18 mouse cellular contexts compared by ENCODE assay signal in the genomic region with DNA sequence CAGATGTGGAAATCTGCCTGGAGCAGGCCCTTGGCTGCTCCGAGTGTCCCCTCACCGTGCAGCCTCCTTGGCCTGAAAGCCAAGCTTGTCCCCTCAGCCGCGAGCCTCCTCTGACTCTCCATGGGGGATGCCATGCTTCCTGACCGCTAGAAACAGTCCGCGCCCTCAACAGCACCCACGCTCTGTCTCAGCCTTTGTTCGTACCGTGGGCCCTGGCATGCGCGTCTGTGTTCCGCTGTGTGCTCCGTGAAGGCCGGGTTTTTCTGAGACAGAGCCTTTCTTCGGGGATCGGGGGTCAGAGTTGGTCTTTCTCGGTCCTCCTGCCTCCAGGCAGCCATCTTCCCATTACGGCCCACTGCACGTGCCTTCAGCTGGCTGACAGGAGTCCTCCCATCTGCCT. TPM values are rescaled to one million over a fixed set of nuclear protein-coding genes. Genes with fewer than 3 reads are reported as not detected.
A peak's percentile ranks its signal among the peaks of the same experiment; 100 is the strongest.
DNase-seq lines count a peak whose midpoint lies in the region; ATAC-seq and TF ChIP-seq lines count a peak whose summit lies in the region.
"Had no signal": no experiment of that assay in that cellular context is flagged by ENCODE, and none has a peak within 500 bp of the region (broad histone marks: within the 10 kb centered on the region; RNA-seq: fewer than 3 reads in every experiment).

No protein-coding gene starts in this region.

- no peak for ATAC-seq in forebrain, embryonic 11.5 days (replicated peaks; ENCODE audit: low FRiP score)
- ATAC-seq in midbrain, embryonic 13.5 days = no peak

- H3K27ac ChIP-seq in forebrain, embryonic 10.5 days = peak overlapping the region; percentile 32; the same call in 1 of the 2 replicates
- H3K27ac ChIP-seq in forebrain, embryonic 11.5 days (ENCODE audit: low read depth, low read length) = no peak overlapping the region
- no peak overlapping the region for H3K27ac ChIP-seq in testis, adult 2 months (ENCODE audit: control insufficient read depth, insufficient read depth, low read depth, low read length)
- H3K27ac ChIP-seq in midbrain, embryonic 13.5 days = peak overlapping the region; percentile 61
- H3K27ac ChIP-seq: limb, embryonic 13.5 days had no signal

- DNase-seq in forebrain, embryonic 10.5 days (ENCODE audit: extremely low spot score, low spot score) = no peak
- DNase-seq in forebrain, embryonic 11.5 days (ENCODE audit: low spot score) = no peak
- DNase-seq in testis, postnatal 10 days (ENCODE audit: low spot score) = no peak
- no peak for DNase-seq in lung, postnatal 25 days (ENCODE audit: low spot score)
- DNase-seq in right cerebral cortex, postnatal 10 days (ENCODE audit: low spot score in 2 of 2) = no peak
- no peak for DNase-seq in spleen, adult 18-20 months
- DNase-seq: adrenal gland, adult 2 months; cerebellum, adult 9-10 months; embryo, embryonic 11 days; kidney, adult 8-10 months; layer of hippocampus, adult 9-11 months; lung, postnatal 36 days; thymus, postnatal 36 days had no signal

- TF ChIP-seq POLR2A in testis, adult 2 months (IDR thresholded peaks at IDR 0.05; ENCODE audit: control insufficient read depth, low read depth, low read length) = no peak

- H3K4me1 ChIP-seq in forebrain, embryonic 10.5 days = peaks cover 49% of the 10 kb centered on the region
- peaks cover 6% of the 10 kb centered on the region; the same call in 1 of the 2 replicates for H3K4me1 ChIP-seq in forebrain, embryonic 11.5 days (replicated peaks; ENCODE audit: control insufficient read depth, insufficient read depth, low read length)
- peaks cover 4% of the 10 kb centered on the region; the same call in 1 of the 2 replicates for H3K4me1 ChIP-seq in testis, adult 2 months (ENCODE audit: control insufficient read depth, insufficient read depth, low read length)
- H3K4me1 ChIP-seq in midbrain, embryonic 13.5 days (replicated peaks) = peaks cover 55% of the 10 kb centered on the region

- H3K27me3 ChIP-seq in forebrain, embryonic 10.5 days (ENCODE audit: poor library complexity, severe bottlenecking) = peaks cover 56% of the 10 kb centered on the region
- H3K27me3 ChIP-seq in forebrain, embryonic 11.5 days (ENCODE audit: control insufficient read depth, insufficient read depth, low read length) = no peaks in the 10 kb centered on the region
- no peaks in the 10 kb centered on the region for H3K27me3 ChIP-seq in testis, adult 2 months (ENCODE audit: control insufficient read depth, insufficient read depth, low read length)
- H3K27me3 ChIP-seq in midbrain, embryonic 13.5 days = no peaks in the 10 kb centered on the region

- 55% methylated on average over 20 of the region's 20 CpGs for WGBS in forebrain, embryonic 10.5 days
- WGBS in forebrain, embryonic 11.5 days = 49% methylated on average over 20 of the region's 20 CpGs
- 49% methylated on average over 20 of the region's 20 CpGs for WGBS in midbrain, embryonic 13.5 days

- no peak for TF ChIP-seq CTCF in testis, adult 2 months (IDR thresholded peaks at IDR 0.05; ENCODE audit: control insufficient read depth, insufficient read depth, insufficient replicate concordance, low read depth, low read length)

- no peaks in the 10 kb centered on the region for H3K36me3 ChIP-seq in forebrain, embryonic 10.5 days (replicated peaks)
- no peaks in the 10 kb centered on the region for H3K36me3 ChIP-seq in forebrain, embryonic 11.5 days (ENCODE audit: control insufficient read depth, insufficient read depth, low read length)
- no peaks in the 10 kb centered on the region for H3K36me3 ChIP-seq in testis, adult 2 months (ENCODE audit: control insufficient read depth, insufficient read depth, low read length)
- H3K36me3 ChIP-seq in midbrain, embryonic 13.5 days = no peaks in the 10 kb centered on the region
- H3K36me3 ChIP-seq: limb, embryonic 13.5 days had no signal

- no peaks in the 10 kb centered on the region for H3K9me3 ChIP-seq in forebrain, embryonic 10.5 days
- H3K9me3 ChIP-seq in forebrain, embryonic 11.5 days (ENCODE audit: control insufficient read depth, low read length) = no peaks in the 10 kb centered on the region
- no peaks in the 10 kb centered on the region for H3K9me3 ChIP-seq in midbrain, embryonic 13.5 days
- H3K9me3 ChIP-seq: limb, embryonic 13.5 days had no signal

- no peak overlapping the region for H3K9ac ChIP-seq in forebrain, embryonic 11.5 days (ENCODE audit: low read length)
- peak overlapping the region; percentile 45; the same call in 1 of the 2 replicates for H3K9ac ChIP-seq in midbrain, embryonic 13.5 days (replicated peaks)
- H3K9ac ChIP-seq: limb, embryonic 13.5 days had no signal

- H3K4me3 ChIP-seq in forebrain, embryonic 10.5 days = no peak overlapping the region
- H3K4me3 ChIP-seq in forebrain, embryonic 11.5 days (ENCODE audit: low read depth, low read length) = no peak overlapping the region
- H3K4me3 ChIP-seq in testis, adult 2 months (ENCODE audit: control insufficient read depth, low read depth, low read length) = peak overlapping the region; percentile 45
- no peak overlapping the region for H3K4me3 ChIP-seq in midbrain, embryonic 13.5 days (replicated peaks)
- H3K4me3 ChIP-seq: erythroblast, embryonic 14.5 days; limb, embryonic 13.5 days had no signal

- H3K4me2 ChIP-seq in forebrain, embryonic 11.5 days (ENCODE audit: low read depth, low read length, severe bottlenecking) = no peak overlapping the region
- peak overlapping the region; percentile 24 for H3K4me2 ChIP-seq in midbrain, embryonic 13.5 days (replicated peaks)
- H3K4me2 ChIP-seq: limb, embryonic 13.5 days had no signal

RNA-seq across cellular contexts. Expression of a gene that starts 12.9 kb away (rescaled TPM):
- 0.10 and 0.11 TPM in 2 replicates for polyA plus RNA-seq in forebrain, embryonic 10.5 days (2016; fragmentation: Nextera tagmentation; extraction: Ambion mirVana)
- 0.86 and 1.3 TPM in 2 replicates for polyA plus RNA-seq in forebrain, embryonic 11.5 days (2014; fragmentation: Nextera tagmentation; extraction: Ambion mirVana)
- polyA plus RNA-seq in testis, adult 2 months (2012; rRNA removed) = 1.5 and 1.8 TPM in 2 replicates
- polyA plus RNA-seq in midbrain, embryonic 13.5 days (2015; fragmentation: Nextera tagmentation; extraction: Ambion mirVana) = 11.3 and 19.3 TPM in 2 replicates
- polyA plus RNA-seq: erythroblast, embryonic 14.5 days; limb, embryonic 13.5 days; liver, embryonic 16.5 days had no signal

Comparison
In these comparisons a context has a peak if more than half of its experiments do, and no peak if none do; other contexts are left out.
1. H3K27ac ChIP-seq: peak in forebrain, embryonic 10.5 days (single experiment) and midbrain, embryonic 13.5 days (single experiment); none in forebrain, embryonic 11.5 days (single experiment) and testis, adult 2 months (single experiment).